Mouse (Mus musculus): Measurements from ENCODE around the gene Tm4sf19. TPM values are rescaled to one million over a fixed set of nuclear protein-coding genes. Genes with fewer than 3 reads are reported as not detected.

Tm4sf19 gene
- not detected in 2 replicates for polyA plus RNA-seq (2015; fragmentation: Nextera tagmentation; extraction: Ambion mirVana)

- Histone ChIP-seq H3K4me2 (no peak within 1 kb of the TSS), H3K36me3 (no peaks in the 10 kb centered on the region), H3K9me3 (replicated peaks) (no peaks in the 10 kb centered on the region), H3K4me1 (no peaks in the 10 kb centered on the region), H3K27me3 (replicated peaks) (no peaks in the 10 kb centered on the region), H3K4me3 (replicated peaks) (no peak within 1 kb of the TSS), H3K9ac (replicated peaks) (no peak within 1 kb of the TSS), H3K27ac (replicated peaks) (no peak within 1 kb of the TSS)
- no peak for ATAC-seq (ENCODE audit: low FRiP score)
- WGBS = 84% methylated on average over 7 of the region's 7 CpGs
Observed at GRCm38 (mm10) chr16:32400267-32400666, at the start of gene Tm4sf19. Gene Tm4sf19 (plus strand): TSS chr16:32400506.

DNA sequence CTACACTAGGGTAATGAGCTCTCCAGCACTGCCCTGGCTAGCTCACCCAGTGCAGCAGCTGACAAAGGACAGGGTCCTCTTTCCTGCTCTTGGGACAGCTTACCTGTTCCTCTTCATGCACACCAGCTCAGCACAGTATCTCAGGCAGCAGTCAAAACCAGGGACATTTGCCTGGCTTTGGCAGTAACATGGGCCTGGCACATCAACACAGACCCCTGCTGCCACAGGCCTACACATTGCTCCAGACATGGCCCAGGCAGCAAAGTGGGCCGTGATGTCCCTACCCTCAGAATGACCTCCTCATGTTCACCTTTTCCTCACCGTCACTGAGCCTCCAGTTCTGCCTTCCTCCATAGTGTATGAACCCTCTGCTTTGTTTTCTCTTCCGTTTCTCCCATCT, 49.5 kb upstream of the Tm4sf19 start:
- Histone ChIP-seq H3K27ac (replicated peaks) (no peak overlapping the region), H3K9me3 (replicated peaks) (no peaks in the 10 kb centered on the region), H3K4me2 (no peak overlapping the region), H3K4me1 (no peaks in the 10 kb centered on the region), H3K36me3 (peaks cover 25% of the 10 kb centered on the region), H3K9ac (replicated peaks) (no peak overlapping the region), H3K27me3 (replicated peaks) (no peaks in the 10 kb centered on the region), H3K4me3 (replicated peaks) (no peak overlapping the region)
- 95% methylated on average over 3 of the region's 3 CpGs for WGBS
- ATAC-seq (ENCODE audit: low FRiP score) = no peak

- H3K4me1 ChIP-seq = no peaks in the 10 kb centered on the region
- no peak overlapping the region for H3K27ac ChIP-seq (replicated peaks)
- ATAC-seq (ENCODE audit: low FRiP score) = no peak
- no peak overlapping the region for H3K4me2 ChIP-seq
- no peak overlapping the region for H3K9ac ChIP-seq (replicated peaks)
- no peaks in the 10 kb centered on the region for H3K27me3 ChIP-seq (replicated peaks)
- H3K4me3 ChIP-seq (replicated peaks) = no peak overlapping the region
- H3K9me3 ChIP-seq (replicated peaks) = no peaks in the 10 kb centered on the region
- WGBS = 93% methylated on average over 2 of the region's 2 CpGs
- peaks cover 22% of the 10 kb centered on the region for H3K36me3 ChIP-seq
Observed at GRCm38 (mm10) chr16:32363530-32363929, 36.8 kb upstream of the Tm4sf19 start.

DNA sequence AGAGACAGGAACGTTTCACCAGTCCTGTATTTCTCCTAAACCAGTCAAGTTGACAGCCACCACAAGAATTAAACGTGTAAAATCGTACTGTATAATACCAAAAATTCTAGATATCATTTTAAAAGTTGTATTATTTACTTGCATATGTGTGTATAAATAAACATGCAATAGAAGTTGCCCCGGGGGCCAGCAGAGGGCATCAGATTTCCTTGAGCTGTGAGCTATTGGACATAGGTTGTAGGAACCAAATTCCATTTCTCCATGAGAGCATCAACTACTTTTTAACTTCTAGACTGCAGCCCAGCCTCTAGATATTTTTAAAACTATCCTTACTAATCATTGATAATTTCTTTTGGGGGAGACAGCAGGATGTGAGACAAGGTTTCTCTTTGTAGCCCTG, 29.0 kb upstream of the Tm4sf19 start:
- ATAC-seq (ENCODE audit: low FRiP score) = no peak

GRCm38 (mm10) chr16:32379575-32379974, 20.7 kb upstream of the Tm4sf19 start:
- peaks cover 74% of the 10 kb centered on the region for H3K36me3 ChIP-seq
- H3K4me1 ChIP-seq = no peaks in the 10 kb centered on the region
- no peak overlapping the region for H3K27ac ChIP-seq (replicated peaks)
- H3K27me3 ChIP-seq (replicated peaks) = no peaks in the 10 kb centered on the region
- H3K9me3 ChIP-seq (replicated peaks) = no peaks in the 10 kb centered on the region
- no peak overlapping the region for H3K4me2 ChIP-seq
- 99% methylated on average over 2 of the region's 2 CpGs for WGBS
- no peak for ATAC-seq (ENCODE audit: low FRiP score)
- no peak overlapping the region for H3K4me3 ChIP-seq (replicated peaks)
- H3K9ac ChIP-seq (replicated peaks) = no peak overlapping the region

More for the DNA sequence above, 29.0 kb upstream of the Tm4sf19 start:
- Histone ChIP-seq H3K9me3 (replicated peaks) (no peaks in the 10 kb centered on the region), H3K27me3 (replicated peaks) (no peaks in the 10 kb centered on the region), H3K4me3 (replicated peaks) (no peak overlapping the region), H3K27ac (replicated peaks) (no peak overlapping the region), H3K36me3 (peaks cover 45% of the 10 kb centered on the region), H3K4me2 (no peak overlapping the region), H3K4me1 (no peaks in the 10 kb centered on the region), H3K9ac (replicated peaks) (no peak overlapping the region)
- 98% methylated on average over 4 of the region's 4 CpGs for WGBS

- Histone ChIP-seq H3K9me3 (replicated peaks) (no peaks in the 10 kb centered on the region), H3K4me1 (no peaks in the 10 kb centered on the region), H3K4me3 (replicated peaks) (no peak overlapping the region), H3K36me3 (peaks cover 73% of the 10 kb centered on the region), H3K27ac (replicated peaks) (no peak overlapping the region), H3K4me2 (no peak overlapping the region), H3K9ac (replicated peaks) (no peak overlapping the region), H3K27me3 (replicated peaks) (no peaks in the 10 kb centered on the region)
- no peak for ATAC-seq (ENCODE audit: low FRiP score)
Observed at GRCm38 (mm10) chr16:32382901-32383300, 17.4 kb upstream of the Tm4sf19 start.

GRCm38 (mm10) chr16:32384885-32385284, 15.4 kb upstream of the Tm4sf19 start:
- Histone ChIP-seq H3K9ac (replicated peaks) (no peak overlapping the region), H3K4me2 (no peak overlapping the region), H3K27me3 (replicated peaks) (no peaks in the 10 kb centered on the region), H3K4me1 (no peaks in the 10 kb centered on the region), H3K4me3 (replicated peaks) (no peak overlapping the region), H3K36me3 (peaks cover 56% of the 10 kb centered on the region), H3K9me3 (replicated peaks) (no peaks in the 10 kb centered on the region), H3K27ac (replicated peaks) (no peak overlapping the region)
- WGBS = 88% methylated on average over 2 of the region's 2 CpGs
- ATAC-seq (ENCODE audit: low FRiP score) = no peak

- 88% methylated on average over 3 of the region's 3 CpGs for whole genome bisulfite sequencing
- no peak overlapping the region for H3K27ac ChIP-seq (replicated peaks)
Observed at GRCm38 (mm10) chr16:32386826-32387225, 13.5 kb upstream of the Tm4sf19 start.

GRCm38 (mm10) chr16:32389049-32389448, 11.3 kb upstream of the Tm4sf19 start:
- Histone ChIP-seq H3K27me3 (replicated peaks) (no peaks in the 10 kb centered on the region), H3K4me2 (no peak overlapping the region), H3K27ac (replicated peaks) (no peak overlapping the region), H3K9me3 (replicated peaks) (no peaks in the 10 kb centered on the region), H3K4me1 (no peaks in the 10 kb centered on the region), H3K9ac (replicated peaks) (no peak overlapping the region), H3K36me3 (peaks cover 43% of the 10 kb centered on the region), H3K4me3 (replicated peaks) (no peak overlapping the region)
- no peak for ATAC-seq (ENCODE audit: low FRiP score)

More at GRCm38 (mm10) chr16:32386826-32387225, 13.5 kb upstream of the Tm4sf19 start:
- no peak overlapping the region for H3K9ac ChIP-seq (replicated peaks)
- H3K4me1 ChIP-seq = no peaks in the 10 kb centered on the region
- H3K27me3 ChIP-seq (replicated peaks) = no peaks in the 10 kb centered on the region
- H3K9me3 ChIP-seq (replicated peaks) = no peaks in the 10 kb centered on the region
- H3K4me3 ChIP-seq (replicated peaks) = no peak overlapping the region
- ATAC-seq (ENCODE audit: low FRiP score) = no peak
- H3K4me2 ChIP-seq = no peak overlapping the region
- peaks cover 52% of the 10 kb centered on the region for H3K36me3 ChIP-seq

DNA sequence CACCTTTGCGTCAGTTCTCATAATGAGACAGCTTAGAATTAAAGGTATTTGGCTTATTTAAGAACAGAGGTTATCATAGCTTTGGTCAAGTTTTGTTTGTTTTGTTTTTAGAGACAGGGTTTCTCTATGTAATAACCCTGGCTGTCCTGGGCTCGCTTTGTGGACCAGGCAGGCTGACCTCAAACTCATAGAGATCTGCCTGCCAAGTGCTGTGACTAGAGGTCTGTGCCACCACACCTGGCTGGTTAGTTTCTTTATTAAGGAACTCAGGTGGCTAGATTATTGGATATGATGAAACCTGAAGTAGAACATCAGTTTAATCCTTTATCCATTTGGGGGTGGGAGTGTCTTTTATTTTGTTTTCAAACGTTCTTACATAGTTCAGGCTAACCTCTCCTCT, 10.5 kb upstream of the Tm4sf19 start:
- Histone ChIP-seq H3K9ac (replicated peaks) (no peak overlapping the region), H3K4me2 (no peak overlapping the region), H3K27me3 (replicated peaks) (no peaks in the 10 kb centered on the region), H3K36me3 (peaks cover 39% of the 10 kb centered on the region), H3K4me1 (no peaks in the 10 kb centered on the region), H3K4me3 (replicated peaks) (no peak overlapping the region), H3K27ac (replicated peaks) (no peak overlapping the region), H3K9me3 (replicated peaks) (no peaks in the 10 kb centered on the region)
- no peak for ATAC-seq (ENCODE audit: low FRiP score)
- WGBS = 95% methylated on average over 3 of the region's 3 CpGs

DNA sequence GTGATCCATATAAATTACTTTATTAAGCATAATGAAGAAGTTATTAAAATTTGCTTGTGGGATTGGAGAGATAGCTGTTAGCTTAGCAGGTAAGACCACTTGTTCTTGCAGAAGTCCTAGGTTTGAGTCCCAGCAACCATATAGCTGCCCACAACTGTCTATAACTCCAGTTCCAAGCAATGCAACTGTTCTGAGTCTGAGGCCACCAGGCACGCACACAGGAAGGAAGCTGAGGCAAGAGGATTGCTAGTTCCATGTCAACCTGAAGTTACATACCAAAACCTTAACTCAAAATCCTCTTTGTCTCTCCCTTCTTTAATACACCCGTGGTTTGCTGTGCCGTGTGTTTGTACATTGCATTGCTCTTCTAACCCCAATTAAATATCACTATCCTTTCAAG, 9.4 kb upstream of the Tm4sf19 start:
- 94% methylated on average over 3 of the region's 3 CpGs for WGBS
- H3K4me3 ChIP-seq (replicated peaks) = no peak overlapping the region
- peaks cover 30% of the 10 kb centered on the region for H3K36me3 ChIP-seq
- no peak overlapping the region for H3K9ac ChIP-seq (replicated peaks)
- no peak for ATAC-seq (ENCODE audit: low FRiP score)
- H3K27me3 ChIP-seq (replicated peaks) = no peaks in the 10 kb centered on the region
- no peaks in the 10 kb centered on the region for H3K4me1 ChIP-seq
- H3K4me2 ChIP-seq = no peak overlapping the region
- no peak overlapping the region for H3K27ac ChIP-seq (replicated peaks)
- H3K9me3 ChIP-seq (replicated peaks) = no peaks in the 10 kb centered on the region

DNA sequence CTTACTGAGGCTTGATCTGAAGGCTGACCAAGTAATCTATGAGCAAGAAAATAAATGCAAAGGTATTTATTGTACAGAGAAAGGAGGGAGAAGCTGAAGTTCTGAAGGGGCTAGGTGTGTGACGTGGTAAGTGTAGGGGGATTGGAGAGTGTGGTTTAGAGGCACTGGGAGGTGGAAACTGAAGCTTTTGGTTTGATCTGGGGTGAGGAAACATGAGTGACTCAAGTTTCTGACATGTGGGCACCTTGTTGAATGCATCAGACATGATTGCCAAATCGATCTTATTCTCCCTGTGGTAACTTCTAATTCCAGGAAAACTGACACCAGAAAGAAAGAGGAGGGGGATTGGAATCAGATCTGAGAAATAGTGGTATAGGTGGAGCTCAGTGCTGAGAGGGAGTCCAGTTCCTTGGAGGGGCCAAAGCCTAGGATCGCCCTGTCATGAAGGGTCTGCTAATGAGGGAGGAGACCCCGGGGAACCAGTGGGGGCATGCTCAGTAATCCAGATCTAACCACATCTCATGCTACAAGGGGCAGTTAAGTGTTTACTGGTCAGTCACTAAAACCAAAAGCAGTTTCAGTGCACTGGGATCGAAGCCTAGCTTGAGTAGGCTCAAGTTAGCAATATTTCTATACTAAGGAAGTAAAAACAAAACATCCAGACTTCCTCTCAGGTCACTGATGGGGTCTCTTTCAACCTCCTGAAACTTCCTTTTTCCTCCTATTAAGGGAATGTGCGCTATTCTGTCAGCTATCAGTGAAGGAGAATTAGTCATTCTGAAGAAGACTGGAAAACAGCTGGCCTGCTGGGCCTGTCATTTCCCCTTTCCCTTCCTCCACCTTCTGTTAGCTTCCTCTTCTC, 4.4 kb upstream of the Tm4sf19 start:
- Histone ChIP-seq H3K36me3 (peaks cover 14% of the 10 kb centered on the region), H3K9ac (replicated peaks) (no peak overlapping the region), H3K27me3 (replicated peaks) (no peaks in the 10 kb centered on the region), H3K4me1 (no peaks in the 10 kb centered on the region), H3K9me3 (replicated peaks) (no peaks in the 10 kb centered on the region), H3K4me3 (replicated peaks) (no peak overlapping the region), H3K4me2 (no peak overlapping the region), H3K27ac (replicated peaks) (0 out of 2 replicates have a peak overlapping the region, but pooled peaks have one; percentile 9)
- ATAC-seq (ENCODE audit: low FRiP score) = no peak
- 72% methylated on average over 6 of the region's 6 CpGs for WGBS

Data from neural tube, embryonic 15.5 days (tissue).